9 mouse cellular contexts compared by ENCODE assay signal in genomic region chr11:89175511-89175910, GRCm38 (mm10).
A peak's percentile ranks its signal among the peaks of the same experiment; 100 is the strongest.
DNase-seq lines count a peak whose midpoint lies in the region; ATAC-seq and TF ChIP-seq lines count a peak whose summit lies in the region.
"Had no signal": no experiment of that assay in that cellular context is flagged by ENCODE, and none has a peak within 500 bp of the region (broad histone marks: within the 10 kb centered on the region; RNA-seq: fewer than 3 reads in every experiment).

No protein-coding gene starts in this region.

- H3K4me2 ChIP-seq in forebrain, postnatal 0 days (ENCODE audit: low read depth) = peak overlapping the region; percentile 17
- H3K4me2 ChIP-seq in forebrain, embryonic 14.5 days (ENCODE audit: low read length) = no peak overlapping the region
- H3K4me2 ChIP-seq in liver, embryonic 11.5 days = no peak overlapping the region
- peak overlapping the region; percentile 39 for H3K4me2 ChIP-seq in intestine, embryonic 15.5 days (replicated peaks)
- H3K4me2 ChIP-seq: limb, embryonic 15.5 days had no signal

- DNase-seq in forebrain, postnatal 0 days = no peak
- no peak for DNase-seq in forebrain, embryonic 14.5 days (ENCODE audit: low spot score)
- peak; percentile 8 for DNase-seq in liver
- no peak for DNase-seq in liver, embryonic 11.5 days (ENCODE audit: low spot score)
- peak; percentile 51 for DNase-seq in retina, postnatal 1 day
- DNase-seq in thymus, postnatal 36 days = no peak

- no peak; the same call in 1 of the 2 replicates for ATAC-seq in forebrain, postnatal 0 days
- no peak for ATAC-seq in forebrain, embryonic 14.5 days
- no peak for ATAC-seq in liver, embryonic 11.5 days (replicated peaks; ENCODE audit: low FRiP score)
- peak; percentile 49 for ATAC-seq in intestine, embryonic 15.5 days
- no peak for ATAC-seq in megakaryocyte-erythroid progenitor cell, adult 5-6 weeks (replicated peaks; ENCODE audit: low FRiP score, low TSS enrichment, poor library complexity, severe bottlenecking)

- H3K27ac ChIP-seq in forebrain, postnatal 0 days (ENCODE audit: low read depth, low read length) = no peak overlapping the region
- H3K27ac ChIP-seq in forebrain, embryonic 14.5 days (ENCODE audit: low read depth, low read length) = no peak overlapping the region
- no peak overlapping the region for H3K27ac ChIP-seq in liver, embryonic 11.5 days (ENCODE audit: low read depth, low read length)
- no peak overlapping the region for H3K27ac ChIP-seq in intestine, embryonic 15.5 days
- H3K27ac ChIP-seq: limb, embryonic 15.5 days had no signal

- H3K36me3 ChIP-seq in forebrain, postnatal 0 days (ENCODE audit: insufficient read depth) = no peaks in the 10 kb centered on the region
- H3K36me3 ChIP-seq in forebrain, embryonic 14.5 days (ENCODE audit: control insufficient read depth, insufficient read depth, low read length) = no peaks in the 10 kb centered on the region
- no peaks in the 10 kb centered on the region for H3K36me3 ChIP-seq in liver, embryonic 11.5 days (ENCODE audit: control insufficient read depth, insufficient read depth, low read length)
- no peaks in the 10 kb centered on the region for H3K36me3 ChIP-seq in intestine, embryonic 15.5 days
- H3K36me3 ChIP-seq: limb, embryonic 15.5 days had no signal

- 14% methylated on average over 9 of the region's 9 CpGs for WGBS in forebrain, postnatal 0 days
- WGBS in forebrain, embryonic 14.5 days = 22% methylated on average over 9 of the region's 9 CpGs
- WGBS in liver, embryonic 11.5 days = 13% methylated on average over 9 of the region's 9 CpGs
- WGBS in intestine, embryonic 15.5 days = 4% methylated on average over 9 of the region's 9 CpGs

- no peaks in the 10 kb centered on the region for H3K27me3 ChIP-seq in forebrain, postnatal 0 days (ENCODE audit: insufficient read depth, low read length)
- H3K27me3 ChIP-seq in forebrain, embryonic 14.5 days (replicated peaks; ENCODE audit: control insufficient read depth, insufficient read depth, low read length) = no peaks in the 10 kb centered on the region
- no peaks in the 10 kb centered on the region; the same call in 1 of the 2 replicates for H3K27me3 ChIP-seq in liver, embryonic 11.5 days (replicated peaks; ENCODE audit: control insufficient read depth, insufficient read depth, low read length)
- no peaks in the 10 kb centered on the region for H3K27me3 ChIP-seq in intestine, embryonic 15.5 days (replicated peaks)
- H3K27me3 ChIP-seq: limb, embryonic 15.5 days had no signal

- H3K9ac ChIP-seq in forebrain, postnatal 0 days = no peak overlapping the region
- H3K9ac ChIP-seq in forebrain, embryonic 14.5 days (ENCODE audit: low read length) = no peak overlapping the region
- no peak overlapping the region for H3K9ac ChIP-seq in liver, embryonic 11.5 days (ENCODE audit: low read depth, low read length)
- H3K9ac ChIP-seq in intestine, embryonic 15.5 days = no peak overlapping the region
- H3K9ac ChIP-seq: limb, embryonic 15.5 days had no signal

- H3K9me3 ChIP-seq in forebrain, postnatal 0 days (ENCODE audit: low read length) = no peaks in the 10 kb centered on the region
- H3K9me3 ChIP-seq in forebrain, embryonic 14.5 days (replicated peaks; ENCODE audit: control insufficient read depth, low read length) = no peaks in the 10 kb centered on the region
- H3K9me3 ChIP-seq in liver, embryonic 11.5 days (ENCODE audit: control insufficient read depth, low read length) = no peaks in the 10 kb centered on the region
- no peaks in the 10 kb centered on the region for H3K9me3 ChIP-seq in intestine, embryonic 15.5 days
- H3K9me3 ChIP-seq: limb, embryonic 15.5 days had no signal

- H3K4me1 ChIP-seq in forebrain, postnatal 0 days (ENCODE audit: insufficient read depth) = no peaks in the 10 kb centered on the region
- H3K4me1 ChIP-seq in forebrain, embryonic 14.5 days (ENCODE audit: control insufficient read depth, insufficient read depth, low read length) = no peaks in the 10 kb centered on the region
- H3K4me1 ChIP-seq in liver, embryonic 11.5 days (replicated peaks; ENCODE audit: control insufficient read depth, insufficient read depth, low read length) = no peaks in the 10 kb centered on the region
- peaks cover 6% of the 10 kb centered on the region; the same call in 1 of the 2 replicates for H3K4me1 ChIP-seq in intestine, embryonic 15.5 days (replicated peaks)

- no peak for TF ChIP-seq CTCF in forebrain, postnatal 0 days (IDR thresholded peaks at IDR 0.05; ENCODE audit: low read depth)

- no peak overlapping the region for H3K4me3 ChIP-seq in forebrain, postnatal 0 days (ENCODE audit: low read depth, low read length)
- no peak overlapping the region for H3K4me3 ChIP-seq in forebrain, embryonic 14.5 days (ENCODE audit: low read depth, low read length)
- no peak overlapping the region for H3K4me3 ChIP-seq in liver, embryonic 11.5 days (ENCODE audit: low read depth, low read length)
- H3K4me3 ChIP-seq in intestine, embryonic 15.5 days (replicated peaks) = no peak overlapping the region
- H3K4me3 ChIP-seq: limb, embryonic 15.5 days had no signal

Comparison
In these comparisons a context has a peak if more than half of its experiments do, and no peak if none do; other contexts are left out.
1. DNase-seq: peak in liver (single experiment) and retina, postnatal 1 day (single experiment); none in forebrain, postnatal 0 days (single experiment), forebrain, embryonic 14.5 days (single experiment), liver, embryonic 11.5 days (single experiment) and thymus, postnatal 36 days (0 of 2).
2. H3K4me2 ChIP-seq: peak in forebrain, postnatal 0 days (single experiment) and intestine, embryonic 15.5 days (single experiment); none in forebrain, embryonic 14.5 days (single experiment) and liver, embryonic 11.5 days (single experiment).